Mouse (Mus musculus) heart, adult 2 months (tissue): ENCODE measurements around the gene Olfr986. TPM values are rescaled to one million over a fixed set of nuclear protein-coding genes. Genes with fewer than 3 reads are reported as not detected.
"Not testable (repeated sequence)": the region's sequence is repeated elsewhere in the genome, so short reads cannot be mapped to it uniquely, and the experiment has no call there.

Source experiments
- DNase-seq, 2 experiments: peaks; one replicate each; pipeline ENCODE4 v3.0.0; 2021
- H3K27ac ChIP-seq: fragments of 200-600 bp; 2 replicates; pipeline ENCODE4 v1.8.1; 2022
- H3K27me3 ChIP-seq: fragments of 200-500 bp; 2 replicates; pipeline ENCODE4 v1.6.1; 2012; ENCODE audit warnings: mild to moderate bottlenecking, low read length, inconsistent platforms, mixed read lengths; ENCODE audit not compliant: control insufficient read depth, insufficient read depth
- H3K36me3 ChIP-seq: fragments of 200-500 bp; 2 replicates; pipeline ENCODE4 v1.6.1; 2012; ENCODE audit warnings: low read length, inconsistent platforms; ENCODE audit not compliant: control insufficient read depth, insufficient read depth
- H3K4me1 ChIP-seq: fragments of 200-500 bp; 2 replicates; pipeline ENCODE4 v1.6.1; 2011; ENCODE audit warnings: low read length; ENCODE audit not compliant: control insufficient read depth, insufficient read depth
- H3K4me3 ChIP-seq: fragments of 200-600 bp; 2 replicates; pipeline ENCODE4 v1.8.1; 2022
- H3K79me2 ChIP-seq: fragments of 200-500 bp; replicated peaks from 2 replicates; pipeline ENCODE4 v1.6.1; 2012; ENCODE audit warnings: mild to moderate bottlenecking, inconsistent platforms, low read length, moderate library complexity, mixed read lengths; ENCODE audit not compliant: control insufficient read depth, insufficient read depth
- H3K9ac ChIP-seq: fragments of 200-500 bp; 2 replicates; pipeline ENCODE4 v1.6.1; 2012; ENCODE audit warnings: low read depth, mild to moderate bottlenecking, control low read depth, inconsistent platforms, low read length, mixed read lengths
- CTCF ChIP-seq: fragments of 200-600 bp; IDR thresholded peaks from 2 replicates; pipeline ENCODE4 v1.8.1; 2022; ENCODE audit warnings: antibody characterized with exemption, mild to moderate bottlenecking, moderate library complexity
- EP300 ChIP-seq: fragments of 200-500 bp; IDR thresholded peaks from 2 replicates; pipeline ENCODE4 v1.6.1; 2011; ENCODE audit warnings: low read depth, low read length, control low read depth; ENCODE audit not compliant: insufficient read depth
- POLR2A ChIP-seq: fragments of 200-500 bp; IDR thresholded peaks from 2 replicates; pipeline ENCODE4 v1.6.1; 2011; ENCODE audit warnings: mild to moderate bottlenecking, low read depth, low read length, control low read depth; ENCODE audit not compliant: insufficient read depth
- WGBS: fragments of 180-500 bp; shearing (Covaris S2); methylation state at CpG from one replicate; pipeline ENCODE4 v1.1.7; 2018; 5-methylcytosine and 5-hydroxymethylcytosine counted together
- intact Hi-C: fragments of 180-260 bp; cut with DNase I; formaldehyde crosslinking; loops from one replicate; pipeline ENCODE4 v1.15.1; 2025
- polyA plus RNA-seq: library from polyadenylated mRNA; depleted of rRNA; stranded (reverse); fragments of >200 nt; gene quantifications from 2 replicates; pipeline ENCODE4 v1.2.3, GENCODE M21; 2012
- total RNA-seq, 2 experiments: library from RNA; stranded (reverse); gene quantifications; 2 replicates each; pipeline ENCODE4 v1.2.3; 2021

Olfr986 gene
- total and polyA plus RNA-seq, 3 experiments, result not detected

DNA sequence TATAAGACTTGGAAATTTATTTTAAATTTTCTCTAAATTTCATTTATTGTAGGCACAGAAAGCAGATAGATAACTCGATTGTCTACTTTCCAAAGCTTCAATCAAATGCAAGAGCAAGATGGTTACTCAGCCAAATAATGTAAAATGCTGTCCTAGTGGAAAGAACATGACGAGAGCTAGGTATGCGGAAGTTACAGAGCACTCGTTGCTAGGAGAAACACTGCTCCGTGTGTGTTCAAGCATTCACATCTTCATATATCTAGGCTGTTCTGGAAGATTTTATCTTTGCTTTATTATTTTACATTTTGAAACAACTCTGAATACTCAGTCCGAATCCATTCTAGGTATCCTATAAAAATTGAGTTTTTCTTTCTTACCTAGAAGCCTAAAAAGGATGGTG is 3.7 kb upstream of the Olfr986 start:
- WGBS, result 80% methylated on average over 6 of the region's 6 CpGs
- H3K36me3 ChIP-seq, result no peaks in the 10 kb centered on the region
- H3K27me3 ChIP-seq, result no peaks in the 10 kb centered on the region
- no peaks in the 10 kb centered on the region for H3K79me2 ChIP-seq
- no peak overlapping the region for H3K9ac ChIP-seq
- TF ChIP-seq POLR2A (no peak), CTCF (no peak), EP300 (no peak)
- H3K4me3 ChIP-seq, result no peak overlapping the region
- no peak for DNase-seq
- intact Hi-C loops, result no loop called here
- H3K4me1 ChIP-seq, result no peaks in the 10 kb centered on the region
- no peak overlapping the region for H3K27ac ChIP-seq

DNA sequence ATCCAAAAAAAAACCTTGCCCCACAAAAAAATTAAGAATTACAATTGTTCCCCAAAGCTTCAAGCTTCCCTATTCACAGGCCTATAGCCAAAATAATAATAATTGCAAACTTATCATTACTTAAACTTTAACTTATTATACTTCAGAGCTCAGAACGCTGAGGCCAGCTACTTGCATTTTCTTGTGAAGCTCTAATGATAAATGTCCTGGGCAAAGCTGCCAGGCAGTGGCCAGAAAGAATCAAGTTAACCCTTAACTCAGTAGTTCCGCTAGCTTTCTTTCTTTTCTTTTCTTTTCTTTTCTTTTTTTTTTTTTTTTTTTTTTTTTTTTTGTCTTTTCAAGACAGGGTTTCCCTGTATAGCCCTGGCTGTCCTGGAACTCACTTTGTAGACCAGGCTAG is 4.4 kb downstream of the Olfr986 start:
- WGBS, result 70% methylated on average over 2 of the region's 2 CpGs
- DNase-seq, result not testable (repeated sequence)

DNA sequence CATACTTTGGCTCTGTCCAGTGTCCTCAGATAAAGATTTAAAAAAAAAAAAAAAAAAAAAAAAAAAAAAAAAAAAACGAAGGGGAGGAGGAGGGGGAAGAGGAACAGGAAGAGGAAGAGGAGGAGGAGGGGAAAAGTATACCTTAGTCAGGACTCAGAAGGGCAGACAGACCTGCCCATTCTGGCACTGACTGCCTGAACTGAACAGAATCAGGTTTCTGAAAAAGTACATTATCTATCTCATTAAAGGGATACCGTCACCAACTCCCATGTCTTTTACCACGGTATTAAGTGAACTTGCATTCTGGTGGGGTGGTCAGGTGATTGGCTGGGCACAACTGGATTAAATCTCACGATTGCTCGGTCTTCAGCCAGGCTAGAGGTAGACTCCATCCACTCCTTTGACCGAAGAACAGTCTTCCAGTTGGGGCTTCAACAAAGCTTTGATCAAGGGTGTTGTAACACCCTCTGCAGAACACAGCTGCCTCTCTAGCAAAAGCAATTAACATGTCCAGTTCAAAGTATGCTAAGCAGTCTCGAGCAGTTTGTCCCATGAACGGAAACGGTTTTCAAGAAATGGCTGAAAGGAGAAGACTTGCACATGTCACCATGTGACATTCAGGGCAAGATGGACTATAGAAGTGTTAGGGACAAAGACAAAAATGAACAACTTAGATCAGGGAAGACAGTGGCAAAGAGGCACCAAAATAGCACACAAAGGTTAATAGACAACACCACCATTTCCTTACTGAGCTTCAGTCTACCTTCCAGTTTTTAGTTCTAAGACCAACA is 10.6 kb downstream of the Olfr986 start:
- H3K9ac ChIP-seq, result no peak overlapping the region
- H3K4me3 ChIP-seq, result peak overlapping the region; percentile 51
- 70% methylated on average over 9 of the region's 9 CpGs for WGBS
- TF ChIP-seq EP300, result no peak
- no peak for TF ChIP-seq CTCF
- no peak for TF ChIP-seq POLR2A
- H3K36me3 ChIP-seq, result no peaks in the 10 kb centered on the region
- intact Hi-C loops, result no loop called here
- H3K4me1 ChIP-seq, result no peaks in the 10 kb centered on the region; the same call in 1 of the 2 replicates
- no peaks in the 10 kb centered on the region for H3K79me2 ChIP-seq
- peak overlapping the region; percentile 74 for H3K27ac ChIP-seq
- DNase-seq, result no peak
- H3K27me3 ChIP-seq, result no peaks in the 10 kb centered on the region

More for the DNA sequence above, 4.4 kb downstream of the Olfr986 start:
- intact Hi-C loops, H3K27ac ChIP-seq, H3K79me2 ChIP-seq, H3K4me3 ChIP-seq, H3K27me3 ChIP-seq, H3K36me3 ChIP-seq, H3K4me1 ChIP-seq, H3K9ac ChIP-seq: not testable (repeated sequence)

DNA sequence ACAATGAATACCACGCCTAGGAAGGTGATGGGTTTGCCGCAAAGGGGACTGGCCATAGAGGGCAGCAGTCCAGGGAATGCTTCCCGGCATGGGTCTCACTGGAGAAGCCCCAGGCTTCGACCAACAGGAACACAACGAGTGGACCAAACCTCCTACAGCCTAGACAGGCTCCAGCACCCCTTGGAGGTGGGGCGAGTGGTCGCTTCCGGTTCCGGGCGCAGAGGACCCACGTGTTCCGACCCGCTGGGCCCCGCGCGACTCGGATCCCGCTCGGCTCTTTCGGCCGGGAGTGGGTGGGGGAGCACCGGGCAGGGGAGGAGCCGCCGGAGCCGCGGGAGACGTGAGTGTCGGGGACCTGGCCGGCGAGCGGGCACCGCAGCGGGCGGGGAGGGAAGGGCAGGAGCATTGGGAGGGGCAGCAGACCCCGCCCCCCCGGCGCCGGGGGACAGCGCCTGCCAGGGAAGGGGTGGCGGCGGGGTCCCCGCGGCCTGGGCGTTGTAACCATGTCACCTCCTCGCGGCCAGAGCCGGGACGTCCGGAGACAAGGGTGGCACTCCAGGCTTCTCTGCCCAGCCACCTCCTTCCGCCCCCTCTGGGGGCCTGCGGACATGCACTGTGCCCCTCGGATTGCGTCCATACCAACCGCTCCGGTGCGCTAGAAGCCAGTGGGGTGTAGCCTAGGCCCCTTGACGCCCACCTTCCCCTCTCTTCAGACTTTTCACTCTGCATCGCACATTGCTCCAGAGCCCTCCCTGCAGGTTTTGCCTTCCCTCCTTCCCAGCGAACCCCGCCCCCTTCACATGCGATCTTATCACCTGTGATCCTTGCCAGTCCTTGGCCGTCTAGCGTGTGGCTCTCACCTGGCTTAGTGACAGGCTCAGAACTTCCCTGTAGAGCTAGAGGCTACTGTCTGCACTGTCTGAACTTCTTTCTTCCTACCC is 11.6 kb downstream of the Olfr986 start, which contains the start of gene Zfp202:
Gene Zfp202, plus strand, starts transcription at position 219 of the 941 bp plus-strand sequence.
- H3K9ac ChIP-seq, result peak within 1 kb of the TSS; percentile 81
- peak within 1 kb of the TSS; percentile 51 for H3K4me3 ChIP-seq
- H3K4me1 ChIP-seq, result no peaks in the 10 kb centered on the region; the same call in 1 of the 2 replicates
- peak; percentile 89 to 90 for DNase-seq
- TF ChIP-seq CTCF (peak; percentile 62), POLR2A (peak; percentile 82), EP300 (no peak)
- H3K27ac ChIP-seq, result peak within 1 kb of the TSS; percentile 74
- intact Hi-C loops, result no loop called here
- no peaks in the 10 kb centered on the region for H3K36me3 ChIP-seq
- H3K27me3 ChIP-seq, result no peaks in the 10 kb centered on the region
- under 1% methylated on average over 60 of the region's 63 CpGs for WGBS
- H3K79me2 ChIP-seq, result no peaks in the 10 kb centered on the region

DNA sequence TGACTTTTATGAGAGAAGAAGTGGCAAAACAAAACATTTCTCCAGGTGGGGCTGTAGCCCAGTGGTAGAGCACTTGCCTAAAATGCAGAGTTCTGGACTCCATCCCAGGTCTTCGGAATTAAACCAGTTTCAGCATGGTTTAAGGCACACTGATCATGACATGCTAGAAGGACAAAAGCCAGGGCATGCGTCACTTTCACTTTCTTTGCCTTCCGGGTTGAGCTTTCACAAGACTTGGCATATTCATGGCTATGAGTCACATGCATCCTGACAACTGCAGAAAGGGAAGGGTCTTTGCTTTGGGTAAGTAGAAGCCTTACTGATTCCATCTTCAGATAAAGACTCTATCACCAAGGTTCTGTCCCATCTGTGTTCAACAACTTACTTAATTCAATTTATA is 15.3 kb downstream of the Olfr986 start:
- WGBS, result 62% methylated on average over 3 of the region's 3 CpGs
- DNase-seq, result peak; percentile 31 to 48
- Histone ChIP-seq H3K79me2 (no peaks in the 10 kb centered on the region), H3K4me3 (no peak overlapping the region), H3K4me1 (no peaks in the 10 kb centered on the region; the same call in 1 of the 2 replicates), H3K9ac (no peak overlapping the region), H3K36me3 (no peaks in the 10 kb centered on the region), H3K27me3 (no peaks in the 10 kb centered on the region), H3K27ac (no peak overlapping the region)
- no peak for TF ChIP-seq EP300
- intact Hi-C loops, result no loop called here

DNA sequence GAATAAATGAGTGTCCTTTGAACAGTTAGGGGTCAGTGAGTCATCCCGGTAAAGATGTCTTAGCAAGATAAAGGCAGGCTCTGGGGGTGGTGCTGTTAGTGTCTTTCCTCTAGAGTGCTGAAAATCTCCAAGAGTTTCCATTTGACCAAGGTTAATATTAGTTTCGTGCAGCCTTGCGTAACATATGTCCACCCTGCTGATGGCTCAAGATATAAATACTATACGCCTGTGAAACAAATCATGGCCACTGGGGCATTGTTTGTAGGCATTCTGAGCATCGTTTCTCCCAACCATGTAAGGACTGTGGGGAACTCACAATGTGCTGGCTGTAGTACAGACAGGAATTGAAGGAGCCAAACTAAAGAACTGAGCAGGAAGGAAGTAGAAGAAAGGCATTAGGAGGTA is 25.8 kb downstream of the Olfr986 start:
- Histone ChIP-seq H3K36me3 (no peaks in the 10 kb centered on the region; the same call in 1 of the 2 replicates), H3K27me3 (no peaks in the 10 kb centered on the region), H3K27ac (no peak overlapping the region), H3K9ac (no peak overlapping the region), H3K4me1 (peaks cover 2% of the 10 kb centered on the region; the same call in 1 of the 2 replicates), H3K79me2 (no peaks in the 10 kb centered on the region), H3K4me3 (no peak overlapping the region)
- DNase-seq, result no peak
- intact Hi-C loops, result no loop called here
- 53% methylated on average over 5 of the region's 5 CpGs for WGBS
- no peak for TF ChIP-seq CTCF
- TF ChIP-seq POLR2A, result no peak
- no peak for TF ChIP-seq EP300
